27 mouse cellular contexts compared by ENCODE assay signal in the genomic region with DNA sequence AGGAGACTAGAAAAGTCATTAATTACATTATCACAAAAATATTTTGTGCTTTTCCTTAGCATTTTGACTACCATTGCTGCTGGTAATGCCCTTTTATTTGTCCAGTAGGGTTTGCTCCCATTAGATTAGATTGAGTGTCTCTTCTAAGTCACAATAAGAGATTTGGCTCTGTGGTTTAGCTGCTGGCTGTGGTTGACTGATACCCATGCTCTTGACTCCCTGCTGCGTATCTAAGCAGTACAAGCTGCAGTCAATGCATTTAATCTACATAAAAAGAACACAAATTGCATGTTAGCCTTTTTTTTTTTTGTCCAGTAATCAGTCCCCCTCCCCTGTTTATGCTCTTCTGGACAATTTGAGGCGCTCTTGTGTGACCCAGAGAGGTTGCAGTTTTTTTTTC.
A peak's percentile ranks its signal among the peaks of the same experiment; 100 is the strongest.
DNase-seq lines count a peak whose midpoint lies in the region; ATAC-seq lines count a peak whose summit lies in the region.
"Had no signal": no experiment of that assay in that cellular context is flagged by ENCODE, and none has a peak within 500 bp of the region (broad histone marks: within the 10 kb centered on the region; RNA-seq: fewer than 3 reads in every experiment).

No protein-coding gene starts in this region.

- H3K27me3 ChIP-seq in midbrain, embryonic 14.5 days (ENCODE audit: control insufficient read depth, insufficient read depth, low read length): no peaks in the 10 kb centered on the region
- peaks cover 97% of the 10 kb centered on the region for H3K27me3 ChIP-seq in midbrain, embryonic 10.5 days (ENCODE audit: low read depth, poor library complexity, severe bottlenecking)
- H3K27me3 ChIP-seq in heart, embryonic 12.5 days (replicated peaks): 0 out of 2 replicates have a peak, but pooled peaks cover 3% of the 10 kb centered on the region
- 0 out of 2 replicates have a peak, but pooled peaks cover 3% of the 10 kb centered on the region for H3K27me3 ChIP-seq in intestine, embryonic 16.5 days (replicated peaks; ENCODE audit: control insufficient read depth, insufficient read depth, low read length)
- H3K27me3 ChIP-seq: Patski had no signal

- H3K9ac ChIP-seq in midbrain, embryonic 14.5 days (replicated peaks; ENCODE audit: low read length): no peak overlapping the region
- no peak overlapping the region for H3K9ac ChIP-seq in heart, embryonic 12.5 days
- no peak overlapping the region for H3K9ac ChIP-seq in intestine, embryonic 16.5 days (ENCODE audit: low read depth, low read length)
- H3K9ac ChIP-seq: embryonic facial prominence, embryonic 13.5 days; forebrain, embryonic 13.5 days; forebrain, postnatal 0 days; hindbrain, embryonic 12.5 days; hindbrain, embryonic 15.5 days had no signal

- DNase-seq in midbrain, embryonic 14.5 days: peak; percentile 4
- DNase-seq in midbrain, embryonic 10.5 days (ENCODE audit: low spot score): no peak
- DNase-seq in 416B (ENCODE audit: low read depth) (peak; percentile 0), MEL-GATA-1-ER (ENCODE audit: extremely low read depth, low read depth) (peak; percentile 1)
- DNase-seq: adrenal gland, postnatal 10 days; adrenal gland, postnatal 36 days; cerebellum, adult 11 months; cerebellum, adult 2 months; cerebellum, adult 9-11 months; cerebellum, postnatal 25 days; embryo, embryonic 11 days; forebrain, postnatal 0 days; gastrocnemius, adult 2 months; gastrocnemius, postnatal 14 days; heart, adult 2 months had no signal

- no peaks in the 10 kb centered on the region for H3K9me3 ChIP-seq in midbrain, embryonic 14.5 days (ENCODE audit: control insufficient read depth, low read length)
- H3K9me3 ChIP-seq in midbrain, embryonic 10.5 days (replicated peaks): no peaks in the 10 kb centered on the region
- no peaks in the 10 kb centered on the region for H3K9me3 ChIP-seq in heart, embryonic 12.5 days (replicated peaks)
- no peaks in the 10 kb centered on the region for H3K9me3 ChIP-seq in intestine, embryonic 16.5 days (ENCODE audit: control insufficient read depth, low read length)
- H3K9me3 ChIP-seq: embryonic facial prominence, embryonic 10.5 days; embryonic facial prominence, embryonic 13.5 days; forebrain, embryonic 13.5 days; heart, embryonic 10.5 days; hindbrain, embryonic 12.5 days; hindbrain, embryonic 15.5 days had no signal

- no peak overlapping the region for H3K4me3 ChIP-seq in midbrain, embryonic 14.5 days (replicated peaks; ENCODE audit: low read depth, low read length)
- H3K4me3 ChIP-seq in midbrain, embryonic 10.5 days: no peak overlapping the region
- H3K4me3 ChIP-seq in heart, embryonic 12.5 days: no peak overlapping the region
- no peak overlapping the region for H3K4me3 ChIP-seq in intestine, embryonic 16.5 days (ENCODE audit: low read length)
- H3K4me3 ChIP-seq: embryonic facial prominence, embryonic 10.5 days; embryonic facial prominence, embryonic 13.5 days; erythroblast, embryonic 14.5 days; forebrain, embryonic 13.5 days; gastrocnemius, adult 2 months; heart, adult 2 months; heart, embryonic 10.5 days; hindbrain, embryonic 12.5 days; hindbrain, embryonic 15.5 days had no signal

- H3K36me3 ChIP-seq in midbrain, embryonic 14.5 days (ENCODE audit: control insufficient read depth, insufficient read depth, low read length): no peaks in the 10 kb centered on the region
- no peaks in the 10 kb centered on the region for H3K36me3 ChIP-seq in midbrain, embryonic 10.5 days
- H3K36me3 ChIP-seq in heart, embryonic 12.5 days: no peaks in the 10 kb centered on the region
- H3K36me3 ChIP-seq in intestine, embryonic 16.5 days (ENCODE audit: control insufficient read depth, insufficient read depth, low read length): no peaks in the 10 kb centered on the region
- H3K36me3 ChIP-seq: embryonic facial prominence, embryonic 10.5 days; embryonic facial prominence, embryonic 13.5 days; heart, embryonic 10.5 days; hindbrain, embryonic 12.5 days; hindbrain, embryonic 15.5 days had no signal

- 58% methylated on average over 2 of the region's 2 CpGs for WGBS in midbrain, embryonic 14.5 days
- WGBS in midbrain, embryonic 10.5 days: 67% methylated on average over 2 of the region's 2 CpGs
- WGBS in heart, embryonic 12.5 days: 86% methylated on average over 2 of the region's 2 CpGs
- WGBS in intestine, embryonic 16.5 days: 87% methylated on average over 2 of the region's 2 CpGs

- H3K4me1 ChIP-seq in midbrain, embryonic 14.5 days (ENCODE audit: control insufficient read depth, insufficient read depth, low read length): no peaks in the 10 kb centered on the region
- no peaks in the 10 kb centered on the region for H3K4me1 ChIP-seq in midbrain, embryonic 10.5 days
- H3K4me1 ChIP-seq in heart, embryonic 12.5 days (replicated peaks): no peaks in the 10 kb centered on the region
- H3K4me1 ChIP-seq in intestine, embryonic 16.5 days (ENCODE audit: control insufficient read depth, insufficient read depth, low read length): no peaks in the 10 kb centered on the region
- H3K4me1 ChIP-seq: embryonic facial prominence, embryonic 10.5 days; embryonic facial prominence, embryonic 13.5 days; forebrain, embryonic 13.5 days; heart, embryonic 10.5 days; hindbrain, embryonic 12.5 days; hindbrain, embryonic 15.5 days had no signal

- ATAC-seq in midbrain, embryonic 14.5 days (ENCODE audit: low FRiP score, low TSS enrichment): no peak
- peak; percentile 60 for ATAC-seq in megakaryocyte progenitor cell, adult 5-6 weeks (replicated peaks; ENCODE audit: poor library complexity)
- ATAC-seq in heart, embryonic 12.5 days (ENCODE audit: insufficient number of reproducible peaks, low FRiP score): no peak
- ATAC-seq in intestine, embryonic 16.5 days: no peak
- ATAC-seq: CD4-positive, CD25-positive, alpha-beta regulatory T cell, adult 4 months; forebrain, embryonic 13.5 days; forebrain, postnatal 0 days; Patski had no signal

- no peak overlapping the region for H3K4me2 ChIP-seq in midbrain, embryonic 14.5 days (ENCODE audit: low read length)
- H3K4me2 ChIP-seq in heart, embryonic 12.5 days: no peak overlapping the region
- no peak overlapping the region for H3K4me2 ChIP-seq in intestine, embryonic 16.5 days (ENCODE audit: low read depth, low read length)
- H3K4me2 ChIP-seq: embryonic facial prominence, embryonic 13.5 days; forebrain, embryonic 13.5 days; hindbrain, embryonic 12.5 days; hindbrain, embryonic 15.5 days had no signal

- no peak overlapping the region for H3K27ac ChIP-seq in midbrain, embryonic 14.5 days (replicated peaks; ENCODE audit: low read depth, low read length)
- no peak overlapping the region for H3K27ac ChIP-seq in midbrain, embryonic 10.5 days (replicated peaks)
- no peak overlapping the region for H3K27ac ChIP-seq in heart, embryonic 12.5 days (ENCODE audit: poor library complexity, severe bottlenecking)
- H3K27ac ChIP-seq in intestine, embryonic 16.5 days (ENCODE audit: low read length): no peak overlapping the region
- H3K27ac ChIP-seq: embryonic facial prominence, embryonic 10.5 days; embryonic facial prominence, embryonic 13.5 days; forebrain, embryonic 13.5 days; gastrocnemius, adult 2 months; heart, adult 2 months; heart, embryonic 10.5 days; hindbrain, embryonic 12.5 days; hindbrain, embryonic 15.5 days had no signal
